Mouse (Mus musculus): Measurements from ENCODE around the gene Dgkb.

The Dgkb gene

DNA sequence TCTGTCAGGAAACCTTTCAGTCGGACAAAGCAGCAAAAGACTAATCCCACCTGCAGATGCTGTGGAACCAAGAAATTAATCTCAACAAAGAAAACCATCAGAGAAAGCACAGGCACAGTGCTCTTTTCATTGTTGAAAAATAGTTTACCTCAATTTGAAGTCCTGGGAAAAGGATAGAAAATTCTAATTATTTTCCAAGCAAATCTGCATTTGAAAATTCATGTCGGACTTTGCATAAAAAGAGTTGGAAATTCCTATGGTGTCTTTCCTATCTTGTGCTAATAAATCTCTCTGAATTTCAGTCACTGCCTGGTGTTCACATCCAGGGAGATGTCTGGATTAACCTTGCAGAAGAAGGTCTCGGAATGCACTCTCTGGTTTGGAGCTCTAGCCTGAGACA is at the start of gene Dgkb:
Gene Dgkb, plus strand, starts transcription at position 301 of the 400 bp plus-strand sequence.
- DNase-seq (ENCODE audit: low spot score): no peak

GRCm38 (mm10) chr12:37769844-37770243 is 47.7 kb upstream of the Dgkb start:
- DNase-seq (ENCODE audit: low spot score): no peak

GRCm38 (mm10) chr12:37773681-37774357 is 43.7 kb upstream of the Dgkb start:
- no peak for DNase-seq (ENCODE audit: low spot score)

DNA sequence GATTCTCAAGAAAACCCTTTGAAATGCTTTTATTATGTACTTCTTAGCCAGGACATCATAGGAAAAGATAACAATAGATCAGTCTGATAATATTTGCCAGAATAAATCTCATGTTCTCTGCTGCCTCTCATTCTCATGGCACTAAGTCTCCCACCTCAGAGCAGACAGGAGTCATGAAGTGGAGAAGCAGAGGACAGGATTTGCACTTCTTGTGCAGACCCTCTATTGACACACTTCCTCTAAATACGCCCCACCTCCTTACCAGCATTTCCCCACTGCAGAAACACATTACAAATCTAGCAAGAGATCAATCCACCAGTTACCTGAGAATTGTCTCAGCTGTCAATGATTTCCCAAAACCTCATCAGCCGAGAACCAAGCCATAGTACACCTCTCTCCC is 42.9 kb upstream of the Dgkb start:
- no peak for DNase-seq (ENCODE audit: low spot score)

DNA sequence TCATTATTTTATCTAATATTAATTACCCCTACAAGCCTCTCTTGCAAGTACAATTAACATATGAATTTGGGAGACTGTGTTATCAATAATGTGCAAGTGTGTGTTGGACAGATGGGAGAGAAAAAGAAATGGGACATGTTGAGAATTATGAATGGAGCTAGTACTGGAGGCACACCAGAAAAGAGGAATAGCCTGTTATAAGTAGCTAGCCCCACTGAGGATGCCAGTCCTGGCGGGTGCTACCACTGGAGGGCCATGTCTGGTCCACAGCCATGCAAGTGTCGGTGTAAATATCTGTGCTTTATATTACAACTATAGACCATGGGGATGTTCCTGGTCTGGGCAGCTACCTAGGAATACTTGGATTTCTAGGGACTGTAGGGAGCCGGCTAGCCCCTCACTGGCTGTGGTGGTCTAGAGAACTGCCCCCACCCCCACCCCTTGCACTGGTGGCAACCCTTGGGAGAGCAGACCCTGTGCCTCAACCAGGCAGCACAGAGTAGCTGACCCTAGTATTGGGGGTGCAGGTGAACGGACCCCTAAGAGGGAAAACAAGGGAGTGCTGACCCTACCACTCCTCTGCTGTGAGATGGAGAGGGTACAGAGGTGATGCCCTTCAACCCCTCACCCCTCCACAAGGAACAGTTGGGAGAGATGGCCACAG is 21.1 kb upstream of the Dgkb start:
- DNase-seq (ENCODE audit: low spot score): no peak

DNA sequence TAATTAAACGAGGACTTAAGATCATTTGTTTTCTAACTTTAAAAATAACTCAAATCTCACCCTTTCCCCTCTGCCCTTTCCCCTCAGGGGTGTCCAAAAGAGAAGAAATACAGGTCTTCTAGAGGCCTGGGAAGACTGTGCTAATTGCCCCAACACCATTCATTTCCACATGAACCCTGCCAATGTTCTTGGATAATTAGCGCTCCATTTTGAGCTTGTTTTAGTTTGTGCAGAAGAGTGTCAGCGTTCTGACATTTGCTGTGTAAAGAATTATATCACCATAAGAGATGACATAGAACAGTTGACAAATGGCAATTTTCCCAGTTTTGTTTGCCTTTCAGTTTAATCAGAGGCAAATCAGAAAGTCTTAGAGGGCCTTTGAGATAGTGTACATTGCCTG is 3.4 kb upstream of the Dgkb start:
- no peak for DNase-seq (ENCODE audit: low spot score)

GRCm38 (mm10) chr12:37821052-37821810 is 3.7 kb downstream of the Dgkb start:
- DNase-seq (ENCODE audit: low spot score): no peak

DNA sequence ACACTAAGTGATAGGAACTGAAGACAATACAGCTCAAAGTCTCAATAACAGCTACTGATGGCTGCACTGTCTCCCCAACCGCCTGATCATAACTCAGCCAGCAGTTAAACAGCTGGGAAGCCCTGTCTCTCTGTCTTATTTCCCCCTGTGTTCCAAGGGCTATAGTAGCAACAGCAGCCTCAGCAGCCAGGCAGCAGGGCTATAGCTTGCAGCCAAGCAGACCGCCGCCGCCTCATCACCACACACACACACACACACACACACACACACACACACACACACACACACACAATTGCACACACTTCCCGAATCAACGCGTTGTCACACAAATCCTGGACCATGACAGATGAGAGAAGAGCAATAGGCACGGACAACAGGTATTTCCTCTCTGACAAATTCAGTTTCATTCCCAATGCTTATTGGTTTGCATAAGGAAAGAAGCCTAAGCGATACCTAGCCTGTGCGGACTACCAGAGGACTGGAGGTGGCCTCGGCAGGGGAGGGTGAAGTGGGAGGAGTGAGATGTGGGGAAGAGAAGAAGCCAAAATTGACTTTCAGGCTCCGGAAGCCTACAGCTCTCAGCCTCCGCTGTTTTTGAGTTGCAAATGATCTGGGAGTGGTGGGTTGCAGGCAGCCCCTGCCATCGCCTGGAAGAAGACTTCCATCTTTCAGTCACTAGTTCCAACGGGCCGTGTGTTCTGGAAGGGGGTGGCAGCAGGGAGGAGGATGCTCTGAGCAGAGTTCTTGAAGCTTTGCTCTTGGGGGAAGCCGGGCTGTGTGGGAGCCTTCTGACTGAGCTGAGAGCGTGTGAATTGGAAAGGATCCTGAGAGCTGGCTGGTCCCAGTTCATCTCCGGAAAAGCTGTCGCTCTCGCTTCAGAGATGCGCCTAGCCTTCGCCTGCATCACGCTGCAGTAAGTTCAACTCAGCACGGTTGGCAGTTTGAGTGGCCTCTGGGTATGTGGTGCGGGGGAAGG is 62.8 kb downstream of the Dgkb start:
- no peak for DNase-seq (ENCODE audit: low spot score)

DNA sequence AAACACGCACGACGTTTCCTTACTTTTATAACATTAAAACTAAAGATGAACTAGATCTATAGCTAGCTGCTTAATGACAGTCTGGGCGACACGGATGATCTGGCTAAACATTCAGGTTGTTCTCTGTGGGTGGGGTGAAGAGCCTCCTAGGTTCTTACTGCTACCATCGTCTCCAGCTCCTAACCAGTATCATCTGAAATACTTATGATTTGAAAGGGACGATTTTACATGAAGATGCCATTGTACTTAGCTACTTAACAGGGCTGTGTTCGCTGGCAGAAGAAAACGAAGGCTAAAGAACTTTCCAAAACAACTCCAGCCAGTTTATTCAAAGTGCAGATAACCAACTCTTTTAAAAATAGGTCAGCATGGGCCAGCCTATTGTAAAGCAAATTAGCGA is 63.9 kb downstream of the Dgkb start:
- no peak for DNase-seq (ENCODE audit: low spot score)

DNA sequence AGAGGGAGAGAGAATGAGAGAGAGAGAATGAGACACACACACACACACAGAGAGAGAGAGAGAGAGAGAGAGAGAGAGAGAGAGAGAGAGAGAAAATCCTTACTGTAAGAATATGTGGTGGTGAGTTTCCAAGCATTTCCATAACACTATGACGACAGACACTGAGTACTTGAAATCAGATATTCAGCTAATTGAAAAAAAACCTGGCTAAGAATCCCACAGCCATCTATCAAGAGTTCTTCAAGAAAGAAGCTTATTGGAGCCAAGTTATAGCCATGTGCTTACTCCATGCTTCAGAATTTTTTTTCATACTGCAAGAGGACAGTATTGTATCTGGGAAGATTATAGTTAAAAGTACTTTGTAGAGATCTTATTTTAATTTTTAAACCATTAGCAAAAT is 65.3 kb downstream of the Dgkb start:
- DNase-seq (ENCODE audit: low spot score): no peak

- no peak for DNase-seq (ENCODE audit: low spot score)
Measured at GRCm38 (mm10) chr12:37883781-37884180, 66.3 kb downstream of the Dgkb start.

DNA sequence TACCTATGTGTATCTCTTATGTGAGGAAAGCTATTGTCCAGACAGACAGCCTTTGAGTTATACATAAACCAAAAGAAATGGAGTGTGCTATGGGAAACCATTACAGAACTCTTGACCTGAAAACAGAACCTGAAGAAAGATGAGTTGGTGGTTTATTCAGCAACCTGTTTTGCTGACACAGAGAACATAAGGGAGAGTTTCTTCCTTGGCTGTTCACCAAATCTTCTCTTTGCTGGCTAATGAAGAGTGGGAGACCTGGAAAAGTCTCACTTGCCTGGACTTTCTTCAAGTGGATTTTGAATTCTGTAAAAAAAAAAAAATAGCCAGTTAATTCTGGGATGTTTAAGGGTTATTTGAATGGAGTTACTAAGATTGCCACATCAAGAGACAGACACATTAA is 71.1 kb downstream of the Dgkb start:
- DNase-seq (ENCODE audit: low spot score): no peak

- DNase-seq (ENCODE audit: low spot score): no peak
Measured at GRCm38 (mm10) chr12:37889431-37889830, 71.9 kb downstream of the Dgkb start.

DNA sequence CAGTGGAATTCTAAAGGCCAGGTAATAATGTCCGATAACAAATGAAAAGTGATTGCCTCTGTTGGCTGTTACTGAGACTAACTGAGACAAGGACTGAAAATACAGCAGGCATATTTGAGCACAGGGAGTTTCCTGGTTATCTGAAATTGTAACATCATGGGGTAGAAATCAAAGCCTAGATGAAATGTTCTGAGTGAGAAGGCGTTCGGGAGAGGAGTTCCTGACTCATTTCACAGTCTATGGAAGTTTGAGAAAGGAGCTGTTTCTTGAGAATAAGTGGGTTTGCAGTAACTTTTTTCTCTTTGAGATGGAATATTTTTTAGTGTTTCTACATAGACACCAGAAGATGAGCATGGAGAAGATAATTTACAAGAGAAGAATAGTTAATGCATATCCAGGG is 73.8 kb downstream of the Dgkb start:
- no peak for DNase-seq (ENCODE audit: low spot score)

- DNase-seq (ENCODE audit: low spot score): no peak
Measured at GRCm38 (mm10) chr12:37942163-37942562, 124.6 kb downstream of the Dgkb start.

- no peak for DNase-seq (ENCODE audit: low spot score)
Measured at GRCm38 (mm10) chr12:37956193-37956592, 138.7 kb downstream of the Dgkb start.

- no peak for DNase-seq (ENCODE audit: low spot score)
Measured at GRCm38 (mm10) chr12:37971482-37971881, 154.0 kb downstream of the Dgkb start.

DNA sequence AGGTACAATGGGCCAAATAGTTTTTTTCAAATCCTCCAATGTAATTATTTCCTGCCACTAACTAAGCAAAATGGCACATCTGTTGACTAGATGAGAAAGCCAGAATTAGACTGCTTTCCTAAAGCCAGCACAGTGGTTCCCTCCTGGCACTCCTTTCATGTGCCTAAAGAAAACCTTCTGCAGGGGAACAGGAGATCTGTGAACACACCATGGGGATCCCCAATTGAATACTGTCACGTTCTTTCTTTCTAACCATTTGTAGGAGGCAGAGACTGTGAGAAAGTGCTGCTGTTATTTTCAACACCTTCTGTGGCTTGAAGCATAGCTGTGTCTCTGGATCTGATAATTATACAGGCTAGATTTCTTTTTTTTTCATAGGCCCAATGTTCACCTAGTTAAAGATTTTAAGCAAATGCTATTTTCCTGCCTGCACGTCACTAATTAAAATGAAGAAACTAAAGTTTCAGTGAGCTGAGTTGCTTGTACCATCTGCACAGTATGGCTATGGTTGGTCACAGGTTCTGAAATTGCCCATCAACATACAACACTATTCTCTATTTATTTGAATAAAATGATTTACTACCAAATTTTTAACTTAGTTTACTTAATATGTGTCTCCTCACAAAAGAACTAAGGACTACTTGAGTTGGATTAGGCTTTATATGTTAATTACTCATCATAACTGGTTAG is 161.1 kb downstream of the Dgkb start:
- DNase-seq (ENCODE audit: low spot score): no peak

DNA sequence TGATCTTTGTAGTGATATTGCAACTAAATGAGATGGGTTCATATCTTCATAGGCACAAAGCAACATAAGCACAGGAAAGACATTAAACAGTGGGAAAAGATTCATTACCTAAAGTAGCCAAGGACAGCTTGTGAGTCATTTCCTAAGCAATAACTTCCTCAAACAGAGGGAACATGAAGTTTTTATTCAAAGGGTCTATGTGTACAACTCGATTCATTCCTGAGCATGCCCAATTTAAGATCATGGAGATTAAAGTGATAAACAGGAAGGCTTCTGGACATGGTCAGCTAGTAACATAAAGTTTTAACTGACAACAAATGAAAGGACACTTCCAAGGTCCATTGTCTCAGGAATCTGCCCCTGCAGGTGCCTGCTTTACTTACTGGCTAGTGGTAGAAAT is 167.8 kb downstream of the Dgkb start:
- no peak for DNase-seq (ENCODE audit: low spot score)

DNA sequence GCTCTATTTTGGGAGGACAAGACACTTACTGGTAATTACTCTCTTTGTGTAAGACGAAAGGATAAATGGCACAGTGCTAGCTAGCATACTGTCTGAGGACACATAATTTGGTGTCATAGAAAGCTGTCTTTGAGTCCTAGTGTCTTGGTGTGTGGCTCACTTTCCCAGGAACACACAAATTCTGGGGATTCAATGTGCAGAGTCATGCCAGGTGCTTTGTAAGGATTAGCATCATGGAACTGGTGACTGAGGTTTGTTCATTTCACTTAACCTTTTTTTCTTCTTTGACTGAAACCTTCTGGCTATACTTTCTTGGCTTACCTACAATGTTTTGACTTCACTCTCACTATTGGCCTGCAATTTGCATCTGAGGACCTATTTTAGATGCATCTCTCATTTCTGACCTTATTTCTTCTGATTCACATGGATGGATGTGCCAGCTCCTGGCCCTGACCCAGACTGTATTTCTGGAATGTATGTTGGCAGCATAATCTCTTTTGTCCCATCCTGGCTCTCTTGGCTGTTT is 170.6 kb downstream of the Dgkb start:
- no peak for DNase-seq (ENCODE audit: low spot score)

- no peak for DNase-seq (ENCODE audit: low spot score)
Measured at GRCm38 (mm10) chr12:37993221-37993620, 175.7 kb downstream of the Dgkb start.
